Mouse (Mus musculus) stomach, embryonic 14.5 days (tissue): ENCODE measurements around the gene Wdr62. TPM values are rescaled to one million over a fixed set of nuclear protein-coding genes. Genes with fewer than 3 reads are reported as not detected.

Experiments
- ATAC-seq: fragments of 200-750 bp; cut with Nextera tagmentation; 2 replicates; pipeline ENCODE4 v1.8.0; 2017; ENCODE audit warnings: low read depth, moderate TSS enrichment; ENCODE audit not compliant: insufficient number of reproducible peaks, insufficient read depth, low FRiP score
- H3K27ac ChIP-seq: fragments of 300-500 bp; sonication (generic); 2 replicates; pipeline ENCODE4 v1.5.1; 2014; ENCODE audit warnings: mild to moderate bottlenecking, low read length, moderate library complexity, mixed read lengths
- H3K27me3 ChIP-seq: fragments of 300-500 bp; sonication (generic); 2 replicates; pipeline ENCODE4 v1.6.1; 2014; ENCODE audit warnings: low read length, control low read depth, mixed read lengths; ENCODE audit not compliant: control insufficient read depth, insufficient read depth
- H3K36me3 ChIP-seq: fragments of 300-500 bp; sonication (generic); 2 replicates; pipeline ENCODE4 v1.6.1; 2014; ENCODE audit warnings: mild to moderate bottlenecking, control low read depth, low read length, moderate library complexity, mixed read lengths; ENCODE audit not compliant: control insufficient read depth, insufficient read depth
- H3K4me1 ChIP-seq: fragments of 300-500 bp; sonication (generic); 2 replicates; pipeline ENCODE4 v1.6.1; 2014; ENCODE audit warnings: low read length, control low read depth, mixed read lengths; ENCODE audit not compliant: control insufficient read depth, insufficient read depth
- H3K4me2 ChIP-seq: fragments of 300-500 bp; sonication (generic); replicated peaks from 2 replicates; pipeline ENCODE4 v1.6.1; 2014; ENCODE audit warnings: low read depth, low read length, control low read depth
- H3K4me3 ChIP-seq: fragments of 300-500 bp; sonication (generic); 2 replicates; pipeline ENCODE4 v1.5.1; 2014; ENCODE audit warnings: low read depth, low read length, control low read depth
- H3K9ac ChIP-seq: fragments of 300-500 bp; sonication (generic); replicated peaks from 2 replicates; pipeline ENCODE4 v1.6.1; 2014; ENCODE audit warnings: low read depth, mild to moderate bottlenecking, control low read depth, low read length, moderate library complexity, mixed read lengths
- H3K9me3 ChIP-seq: fragments of 300-500 bp; sonication (generic); 2 replicates; pipeline ENCODE4 v1.6.1; 2016; ENCODE audit warnings: low read depth, low read length, control low read depth; ENCODE audit not compliant: control insufficient read depth
- WGBS: fragments of 180-500 bp; shearing (Covaris S2); extraction: QIAGEN DNeasy Blood & Tissue Kit; methylation state at CpG from one replicate; pipeline ENCODE4 v1.1.7; 2014; 5-methylcytosine and 5-hydroxymethylcytosine counted together
- polyA plus RNA-seq: library from polyadenylated mRNA; unstranded; fragments of >200 nt; fragmentation: Nextera tagmentation; extraction: Ambion mirVana; gene quantifications from 2 replicates; pipeline ENCODE4 v1.2.1, GENCODE M21; 2014

The Wdr62 gene
- polyA plus RNA-seq, 1 experiment from 2014 or later, result 9.8 TPM

GRCm38 (mm10) chr7:30194884-30195283, 85.3 kb downstream of the Wdr62 start:
- H3K9ac ChIP-seq, result peak overlapping the region; percentile 73
- peaks cover 10% of the 10 kb centered on the region for H3K4me1 ChIP-seq
- peak; percentile 87 for ATAC-seq
- peak overlapping the region; percentile 75 for H3K4me2 ChIP-seq
- H3K27ac ChIP-seq, result peak overlapping the region; percentile 93
- under 1% methylated on average over 28 of the region's 28 CpGs for WGBS
- H3K9me3 ChIP-seq, result no peaks in the 10 kb centered on the region
- H3K4me3 ChIP-seq, result peak overlapping the region; percentile 58
- H3K27me3 ChIP-seq, result no peaks in the 10 kb centered on the region
- peaks cover 24% of the 10 kb centered on the region for H3K36me3 ChIP-seq

GRCm38 (mm10) chr7:30194101-30194831, 86.0 kb downstream of the Wdr62 start:
- ATAC-seq, result peak; percentile 19; the same call in 1 of the 2 replicates
- H3K4me3 ChIP-seq, result peak overlapping the region; percentile 58
- WGBS, result under 1% methylated on average over 26 of the region's 26 CpGs
- H3K27ac ChIP-seq, result peak overlapping the region; percentile 93
- peak overlapping the region; percentile 75 for H3K4me2 ChIP-seq
- peaks cover 10% of the 10 kb centered on the region for H3K4me1 ChIP-seq
- no peaks in the 10 kb centered on the region for H3K27me3 ChIP-seq
- H3K9ac ChIP-seq, result peak overlapping the region; percentile 73
- no peaks in the 10 kb centered on the region for H3K9me3 ChIP-seq
- peaks cover 26% of the 10 kb centered on the region for H3K36me3 ChIP-seq

- peak overlapping the region; percentile 93 for H3K27ac ChIP-seq
- H3K27me3 ChIP-seq, result no peaks in the 10 kb centered on the region
- H3K4me2 ChIP-seq, result peak overlapping the region; percentile 75
- H3K9ac ChIP-seq, result peak overlapping the region; percentile 73
- H3K4me3 ChIP-seq, result peak overlapping the region; percentile 58
- H3K4me1 ChIP-seq, result peaks cover 10% of the 10 kb centered on the region
- peak; percentile 54 for ATAC-seq
- 2% methylated on average over 26 of the region's 26 CpGs for WGBS
- H3K36me3 ChIP-seq, result peaks cover 32% of the 10 kb centered on the region
- no peaks in the 10 kb centered on the region for H3K9me3 ChIP-seq
These were observed 86.6 kb downstream of the Wdr62 start for GRCm38 (mm10) chr7:30193581-30194100.

GRCm38 (mm10) chr7:30193013-30193412, 87.2 kb downstream of the Wdr62 start:
- Histone ChIP-seq H3K36me3 (peaks cover 39% of the 10 kb centered on the region), H3K9me3 (no peaks in the 10 kb centered on the region), H3K4me1 (peaks cover 10% of the 10 kb centered on the region), H3K27me3 (no peaks in the 10 kb centered on the region), H3K9ac (peak overlapping the region; percentile 73; the same call in 1 of the 2 replicates), H3K27ac (peak overlapping the region; percentile 93; the same call in 1 of the 2 replicates), H3K4me2 (peak overlapping the region; percentile 75), H3K4me3 (peak overlapping the region; percentile 58)
- 26% methylated on average over 9 of the region's 9 CpGs for WGBS
- peak; percentile 20; the same call in 1 of the 2 replicates for ATAC-seq

- Histone ChIP-seq H3K4me3 (no peak overlapping the region), H3K36me3 (peaks cover 48% of the 10 kb centered on the region), H3K27me3 (no peaks in the 10 kb centered on the region), H3K9ac (no peak overlapping the region; the same call in 1 of the 2 replicates), H3K4me1 (peaks cover 10% of the 10 kb centered on the region), H3K4me2 (no peak overlapping the region), H3K9me3 (no peaks in the 10 kb centered on the region), H3K27ac (no peak overlapping the region)
- 85% methylated on average over 12 of the region's 12 CpGs for WGBS
- no peak for ATAC-seq
These were observed 88.1 kb downstream of the Wdr62 start for GRCm38 (mm10) chr7:30192088-30192487.

Other genes starting within 250 kb of the Wdr62 start
- gene Zfp14, start 229.0 kb downstream of the Wdr62 start, polyA plus RNA-seq, result 3.6 and 4.4 TPM in 2 replicates
- gene Zfp82, start 207.5 kb downstream of the Wdr62 start, polyA plus RNA-seq, result 5.0 and 5.7 TPM in 2 replicates
- 2.0 and 2.1 TPM in 2 replicates for gene Gm26920, start 190.0 kb downstream of the Wdr62 start, polyA plus RNA-seq
- 7.5 and 11.2 TPM in 2 replicates for gene Zfp566, start 189.9 kb downstream of the Wdr62 start, polyA plus RNA-seq
- gene Zfp260, start 185.6 kb downstream of the Wdr62 start, polyA plus RNA-seq, result 132 and 142 TPM in 2 replicates
- gene Zfp382, start 158.5 kb downstream of the Wdr62 start, polyA plus RNA-seq, result 6.4 and 7.3 TPM in 2 replicates
- 19.6 and 22.3 TPM in 2 replicates for gene Zfp146, start 110.7 kb downstream of the Wdr62 start, polyA plus RNA-seq
- 5.7 and 8.2 TPM in 2 replicates for gene Cox7a1, start 96.3 kb downstream of the Wdr62 start, polyA plus RNA-seq
- 95.8 and 99.8 TPM in 2 replicates for gene Capns1, start 81.6 kb downstream of the Wdr62 start, polyA plus RNA-seq
- 143 and 177 TPM in 2 replicates for gene Polr2i, start 48.5 kb downstream of the Wdr62 start, polyA plus RNA-seq
- gene Tbcb, start 48.1 kb downstream of the Wdr62 start, polyA plus RNA-seq, result 148 and 150 TPM in 2 replicates
- gene Ovol3, start 44.7 kb downstream of the Wdr62 start, polyA plus RNA-seq, result not detected in 2 replicates
- 0.25 and 0.34 TPM in 2 replicates for gene Thap8, start 325 bp downstream of the Wdr62 start, polyA plus RNA-seq
- gene Clip3, start 11.3 kb upstream of the Wdr62 start, polyA plus RNA-seq, result 52.8 and 53.9 TPM in 2 replicates
- 70.1 and 76.2 TPM in 2 replicates for gene Alkbh6, start 28.3 kb upstream of the Wdr62 start, polyA plus RNA-seq
- gene Syne4, start 34.4 kb upstream of the Wdr62 start, polyA plus RNA-seq, result 49.0 and 53.2 TPM in 2 replicates
- gene E130208F15Rik, start 41.3 kb upstream of the Wdr62 start, polyA plus RNA-seq, result not detected in 2 replicates
- 14.4 and 17.0 TPM in 2 replicates for gene Sdhaf1, start 43.5 kb upstream of the Wdr62 start, polyA plus RNA-seq
- 5.2 and 6.7 TPM in 2 replicates for gene Lrfn3, start 82.4 kb upstream of the Wdr62 start, polyA plus RNA-seq
- 47.0 and 56.5 TPM in 2 replicates for gene Tyrobp, start 133.3 kb upstream of the Wdr62 start, polyA plus RNA-seq
- gene Hcst, start 139.4 kb upstream of the Wdr62 start, polyA plus RNA-seq, result 1.1 TPM in 1 of 2 replicates, not detected in the other
- 2.0 and 2.7 TPM in 2 replicates for gene Nfkbid, start 141.3 kb upstream of the Wdr62 start, polyA plus RNA-seq
- gene Aplp1, start 165.1 kb upstream of the Wdr62 start, polyA plus RNA-seq, result 37.4 and 39.0 TPM in 2 replicates
- gene Kirrel2, start 177.3 kb upstream of the Wdr62 start, polyA plus RNA-seq, result 0.45 and 1.2 TPM in 2 replicates
- 0.70 TPM in 1 of 2 replicates, not detected in the other for gene Nphs1, start 177.9 kb upstream of the Wdr62 start, polyA plus RNA-seq
- gene Prodh2, start 213.2 kb upstream of the Wdr62 start, polyA plus RNA-seq, result not detected in 2 replicates